Mouse (Mus musculus): ENCODE results near the gene Slc24a4. TPM values are rescaled to one million over a fixed set of nuclear protein-coding genes. Genes with fewer than 3 reads are reported as not detected.

Gene Slc24a4
- total RNA-seq (2023) = not detected

GRCm38 (mm10) chr12:102128081-102128790, at the start of gene Slc24a4:
Slc24a4 (plus strand) TSS chr12:102128733.

GRCm38 (mm10) chr12:102282763-102283482, 154.4 kb downstream of the Slc24a4 start, which contains the start of gene Rin3:
Rin3 (plus strand) TSS chr12:102283048.

Other genes with a start within 250 kb of the Slc24a4 start
- 10 to 100 TPM; 38.4 to 41.8 TPM for gene Trip11, start 215.5 kb upstream of the Slc24a4 start, total RNA-seq (2023)
- gene Atxn3, start 170.5 kb upstream of the Slc24a4 start, total RNA-seq (2023) = 10 to 100 TPM; 29.6 to 31.9 TPM
- gene Cpsf2, start 152.7 kb upstream of the Slc24a4 start, total RNA-seq (2023) = 10 to 100 TPM; 20.8 to 23.7 TPM
- 100 to 1,000 TPM; 338 to 411 TPM for gene Rin3, start 154.3 kb downstream of the Slc24a4 start, total RNA-seq (2023)

All from neutrophil, adult 83 days (primary cell).